ENCODE assay signal across 9 mouse cellular contexts in the genomic region with DNA sequence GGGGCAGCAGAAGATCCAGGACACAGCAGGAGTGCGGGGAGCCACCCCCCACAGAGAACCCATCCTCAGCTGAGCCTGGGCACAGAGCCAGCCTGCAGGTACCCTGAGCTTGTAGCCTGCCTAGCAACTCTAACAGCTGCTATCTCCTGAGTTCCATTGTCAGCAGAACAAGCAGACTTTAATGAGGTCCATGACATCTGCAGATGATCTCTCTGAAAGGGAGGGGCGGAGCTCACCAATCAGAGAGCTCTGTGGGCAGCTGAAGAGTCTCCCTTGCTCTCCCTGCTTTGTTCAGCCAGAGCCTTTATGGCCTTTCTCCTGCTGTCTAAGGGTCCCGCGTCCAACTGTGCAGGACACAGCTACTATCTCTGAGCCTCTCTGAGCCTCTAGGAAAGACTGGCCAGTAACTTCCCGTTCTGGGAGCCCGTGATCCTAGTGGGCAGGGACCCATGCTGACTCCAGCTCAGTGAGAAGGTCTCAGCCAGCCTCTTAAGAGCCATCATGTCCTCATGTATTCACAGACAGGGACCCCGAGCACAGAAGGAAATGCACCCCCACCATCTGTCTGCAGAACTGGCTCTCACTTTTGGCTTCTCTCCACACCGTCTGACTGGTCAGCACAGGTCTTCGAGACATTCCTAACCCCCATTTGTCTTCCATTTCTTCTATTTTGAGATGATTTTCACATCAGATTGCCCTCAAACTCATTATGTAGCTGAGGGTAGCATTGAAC. TPM values are rescaled to one million over a fixed set of nuclear protein-coding genes. Genes with fewer than 3 reads are reported as not detected.
A peak's percentile ranks its signal among the peaks of the same experiment; 100 is the strongest.
DNase-seq lines count a peak whose midpoint lies in the region; ATAC-seq and TF ChIP-seq lines count a peak whose summit lies in the region.
"Had no signal": no experiment of that assay in that cellular context is flagged by ENCODE, and none has a peak within 500 bp of the region (broad histone marks: within the 10 kb centered on the region; RNA-seq: fewer than 3 reads in every experiment).

No protein-coding gene starts in this region.

- H3K27ac ChIP-seq in forebrain, embryonic 11.5 days (ENCODE audit: low read depth, low read length) = peak overlapping the region; percentile 55; the same call in 1 of the 2 replicates
- H3K27ac ChIP-seq in kidney, postnatal 0 days = no peak overlapping the region
- no peak overlapping the region for H3K27ac ChIP-seq in heart, adult 2 months

- TF ChIP-seq EP300 in heart, adult 2 months (IDR thresholded peaks at IDR 0.05; ENCODE audit: insufficient read depth, low read depth, low read length) = no peak

- no peaks in the 10 kb centered on the region for H3K4me1 ChIP-seq in forebrain, embryonic 11.5 days (replicated peaks; ENCODE audit: control insufficient read depth, insufficient read depth, low read length)
- H3K4me1 ChIP-seq in kidney, postnatal 0 days (replicated peaks; ENCODE audit: insufficient read depth, low read length) = peaks cover 10% of the 10 kb centered on the region; the same call in 1 of the 2 replicates
- peaks cover 2% of the 10 kb centered on the region; the same call in 1 of the 2 replicates for H3K4me1 ChIP-seq in heart, adult 2 months (ENCODE audit: control insufficient read depth, insufficient read depth, low read length)

- H3K4me2 ChIP-seq in forebrain, embryonic 11.5 days (ENCODE audit: low read depth, low read length, severe bottlenecking) = no peak overlapping the region
- no peak overlapping the region for H3K4me2 ChIP-seq in kidney, postnatal 0 days (ENCODE audit: low read length)

- no peaks in the 10 kb centered on the region for H3K79me2 ChIP-seq in heart, adult 2 months (replicated peaks; ENCODE audit: control insufficient read depth, insufficient read depth, low read length)

- H3K9me3 ChIP-seq in forebrain, embryonic 11.5 days (ENCODE audit: control insufficient read depth, low read length) = no peaks in the 10 kb centered on the region
- no peaks in the 10 kb centered on the region for H3K9me3 ChIP-seq in kidney, postnatal 0 days (replicated peaks; ENCODE audit: low read length)

- no peaks in the 10 kb centered on the region for H3K36me3 ChIP-seq in forebrain, embryonic 11.5 days (ENCODE audit: control insufficient read depth, insufficient read depth, low read length)
- 0 out of 2 replicates have a peak, but pooled peaks cover 3% of the 10 kb centered on the region for H3K36me3 ChIP-seq in kidney, postnatal 0 days (ENCODE audit: insufficient read depth, low read length)
- no peaks in the 10 kb centered on the region for H3K36me3 ChIP-seq in heart, adult 2 months (ENCODE audit: control insufficient read depth, insufficient read depth, low read length)

- TF ChIP-seq CTCF in kidney, postnatal 0 days (IDR thresholded peaks at IDR 0.05; ENCODE audit: low read depth) = no peak
- TF ChIP-seq CTCF in heart, adult 2 months (IDR thresholded peaks at IDR 0.05) = no peak

- DNase-seq in cerebellum, adult 9-11 months = peak; percentile 36
- DNase-seq in forebrain, embryonic 11.5 days (ENCODE audit: low spot score) = peak; percentile 55
- peak; percentile 64 for DNase-seq in kidney, postnatal 0 days (ENCODE audit: low spot score)
- DNase-seq in mesoderm, embryonic 11.5 days (ENCODE audit: low read depth, low spot score) = peak; percentile 68
- DNase-seq in heart, adult 2 months = no peak
- no peak for DNase-seq in ovary, postnatal 36 days (ENCODE audit: low spot score)

- intact Hi-C loops in heart, adult 2 months (cut with DNase I) = no loop called here

- no peak overlapping the region for H3K9ac ChIP-seq in forebrain, embryonic 11.5 days (ENCODE audit: low read length)
- H3K9ac ChIP-seq in kidney, postnatal 0 days (ENCODE audit: low read depth, low read length) = no peak overlapping the region
- no peak overlapping the region for H3K9ac ChIP-seq in heart, adult 2 months (ENCODE audit: low read depth, low read length)

- no peak for TF ChIP-seq POLR2A in heart, adult 2 months (IDR thresholded peaks at IDR 0.05; ENCODE audit: insufficient read depth, low read depth, low read length)

- peak; percentile 61 for ATAC-seq in forebrain, embryonic 11.5 days (replicated peaks; ENCODE audit: low FRiP score)
- ATAC-seq in kidney, postnatal 0 days (replicated peaks; ENCODE audit: low FRiP score, low read depth) = peak; percentile 47; the same call in 1 of the 2 replicates
- no peak for ATAC-seq in granulocyte monocyte progenitor cell, adult 5-6 weeks (replicated peaks; ENCODE audit: poor library complexity, severe bottlenecking)
- ATAC-seq in erythroid progenitor cell, adult 5-6 weeks (replicated peaks; ENCODE audit: low FRiP score, poor library complexity, severe bottlenecking) = no peak

- H3K4me3 ChIP-seq in forebrain, embryonic 11.5 days (ENCODE audit: low read depth, low read length) = no peak overlapping the region
- H3K4me3 ChIP-seq in kidney, postnatal 0 days (replicated peaks; ENCODE audit: low read depth, low read length) = no peak overlapping the region
- no peak overlapping the region for H3K4me3 ChIP-seq in heart, adult 2 months

- H3K27me3 ChIP-seq in forebrain, embryonic 11.5 days (ENCODE audit: control insufficient read depth, insufficient read depth, low read length) = no peaks in the 10 kb centered on the region
- no peaks in the 10 kb centered on the region for H3K27me3 ChIP-seq in kidney, postnatal 0 days (ENCODE audit: insufficient read depth, low read length)
- H3K27me3 ChIP-seq in heart, adult 2 months (ENCODE audit: control insufficient read depth, insufficient read depth, low read length) = no peaks in the 10 kb centered on the region

- 54% methylated on average over 9 of the region's 9 CpGs for WGBS in forebrain, embryonic 11.5 days
- WGBS in kidney, postnatal 0 days = 48% methylated on average over 9 of the region's 9 CpGs
- 65% methylated on average over 9 of the region's 9 CpGs for WGBS in heart, adult 2 months

RNA-seq across cellular contexts. Expression of a gene that starts 24.6 kb away (rescaled TPM):
- polyA plus RNA-seq in forebrain, embryonic 11.5 days (2014; fragmentation: Nextera tagmentation; extraction: Ambion mirVana) = 11.2 and 14.4 TPM in 2 replicates
- 27.3 and 27.6 TPM in 2 replicates for polyA plus RNA-seq in kidney, postnatal 0 days (2015; fragmentation: Nextera tagmentation; extraction: Ambion mirVana)
- 1.5 and 6.0 TPM in 2 replicates for total RNA-seq in granulocyte monocyte progenitor cell, adult 5-6 weeks (2014; fragmentation: Nextera tagmentation)
- total RNA-seq in granulocyte monocyte progenitor cell, adult 5-6 weeks (2017) = 1.4 and 4.7 TPM in 2 replicates
- 10 to 100 TPM; 11.3 to 14.7 TPM for total RNA-seq in heart, adult 2 months (2021)
- polyA plus RNA-seq in heart, adult 2 months (2012; rRNA removed) = 10.0 and 11.0 TPM in 2 replicates
- total RNA-seq in erythroid progenitor cell, adult 5-6 weeks (2015; ENCODE audit: low replicate concordance) = 0.84 and 2.2 TPM in 2 replicates
- total RNA-seq in erythroid progenitor cell, adult 5-6 weeks (2017; ENCODE audit: low replicate concordance) = 0.51 TPM in 1 of 2 replicates, not detected in the other

RNA-seq across cellular contexts. Expression of a gene that starts 41.0 kb away (rescaled TPM):
- polyA plus RNA-seq in forebrain, embryonic 11.5 days (2014; fragmentation: Nextera tagmentation; extraction: Ambion mirVana) = not detected in 2 replicates
- polyA plus RNA-seq in kidney, postnatal 0 days (2015; fragmentation: Nextera tagmentation; extraction: Ambion mirVana) = not detected in 2 replicates
- not detected in 2 replicates for total RNA-seq in granulocyte monocyte progenitor cell, adult 5-6 weeks (2014; fragmentation: Nextera tagmentation)
- 0.52 TPM in 2 replicates for total RNA-seq in granulocyte monocyte progenitor cell, adult 5-6 weeks (2017)
- total RNA-seq in heart, adult 2 months (2021) = not detected
- polyA plus RNA-seq in heart, adult 2 months (2012; rRNA removed) = not detected in 2 replicates
- total RNA-seq in erythroid progenitor cell, adult 5-6 weeks (2015; ENCODE audit: low replicate concordance) = not detected in 2 replicates
- not detected in 2 replicates for total RNA-seq in erythroid progenitor cell, adult 5-6 weeks (2017; ENCODE audit: low replicate concordance)
- total RNA-seq: gastrocnemius, postnatal 4 days had no signal

Comparison
In these comparisons a context has a peak if more than half of its experiments do, and no peak if none do; other contexts are left out.
1. DNase-seq: peak in cerebellum, adult 9-11 months (single experiment), forebrain, embryonic 11.5 days (single experiment), kidney, postnatal 0 days (single experiment) and mesoderm, embryonic 11.5 days (single experiment); none in heart, adult 2 months (0 of 2) and ovary, postnatal 36 days (single experiment).
2. ATAC-seq: peak in forebrain, embryonic 11.5 days (single experiment) and kidney, postnatal 0 days (single experiment); none in granulocyte monocyte progenitor cell, adult 5-6 weeks (single experiment) and erythroid progenitor cell, adult 5-6 weeks (single experiment).